Mouse (Mus musculus) lung, postnatal 14 days (tissue): ENCODE data around the gene Olfr1450.
"Not testable (repeated sequence)": the region's sequence is repeated elsewhere in the genome, so short reads cannot be mapped to it uniquely, and the experiment has no call there.

Experiments used
- DNase-seq: peaks from one replicate; pipeline ENCODE4 v3.0.0; 2021

The Olfr1450 gene

GRCm38 (mm10) chr19:12949958-12950357, at the start of gene Olfr1450:
Gene Olfr1450 (plus strand): TSS chr19:12950258.
- DNase-seq, result no peak

- no peak for DNase-seq
Measured at GRCm38 (mm10) chr19:12903643-12904042, 46.4 kb upstream of the Olfr1450 start, which contains the start of gene Olfr1447. Gene Olfr1447 (minus strand): TSS chr19:12903743.

GRCm38 (mm10) chr19:12924319-12924718, 25.7 kb upstream of the Olfr1450 start, which contains the start of gene Olfr1448:
Gene Olfr1448 (minus strand): TSS chr19:12924419.
- DNase-seq, result no peak

GRCm38 (mm10) chr19:12930540-12930939, 19.5 kb upstream of the Olfr1450 start, which contains the start of gene Olfr1449:
Gene Olfr1449 (plus strand): TSS chr19:12930840.
- DNase-seq, result no peak

- DNase-seq, result not testable (repeated sequence)
Measured at GRCm38 (mm10) chr19:12970082-12970481, 20.0 kb downstream of the Olfr1450 start.

- DNase-seq, result not testable (repeated sequence)
Measured at GRCm38 (mm10) chr19:12992316-12992715, 42.3 kb downstream of the Olfr1450 start.

DNA sequence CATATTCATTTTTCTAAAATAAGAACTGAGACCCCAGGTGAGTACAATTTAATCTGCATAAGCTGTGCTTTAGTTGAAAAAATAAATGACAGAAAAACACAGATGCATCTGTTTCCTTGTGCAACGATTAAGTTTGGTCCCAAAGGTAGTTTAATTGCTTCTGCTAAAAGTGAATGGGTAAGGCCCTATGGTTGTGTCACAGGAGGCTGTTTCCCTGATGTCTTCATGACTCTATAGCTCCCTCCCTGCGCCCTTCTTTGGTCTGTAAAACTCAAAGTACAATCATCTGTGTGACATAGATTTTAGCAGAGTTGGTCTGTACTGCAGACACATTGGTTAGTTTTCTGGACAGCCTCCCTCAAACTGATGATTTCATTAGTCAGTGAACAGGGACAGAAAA, 44.7 kb downstream of the Olfr1450 start, which contains the start of gene Olfr1451:
Gene Olfr1451 (plus strand): TSS at position 301 of the 400 bp plus-strand sequence.
- no peak for DNase-seq
